Mouse (Mus musculus) right cerebral cortex, postnatal 36 days (tissue): Measurements from ENCODE around the gene Hist1h4d.
A peak's percentile ranks its signal among the peaks of the same experiment; 100 is the strongest.
"Not testable (repeated sequence)": the region's sequence is repeated elsewhere in the genome, so short reads cannot be mapped to it uniquely, and the experiment has no call there.

ENCODE experiments used
- DNase-seq, 2 experiments: peaks; one replicate each; pipeline ENCODE4 v3.0.0; 2022; ENCODE audit warnings: low spot score in 2 of 2, mixed read lengths in 1 of 2

Hist1h4d gene

GRCm38 (mm10) chr13:23573034-23573897, 8.1 kb upstream of the Hist1h4d start:
- DNase-seq: not testable (repeated sequence)

DNA sequence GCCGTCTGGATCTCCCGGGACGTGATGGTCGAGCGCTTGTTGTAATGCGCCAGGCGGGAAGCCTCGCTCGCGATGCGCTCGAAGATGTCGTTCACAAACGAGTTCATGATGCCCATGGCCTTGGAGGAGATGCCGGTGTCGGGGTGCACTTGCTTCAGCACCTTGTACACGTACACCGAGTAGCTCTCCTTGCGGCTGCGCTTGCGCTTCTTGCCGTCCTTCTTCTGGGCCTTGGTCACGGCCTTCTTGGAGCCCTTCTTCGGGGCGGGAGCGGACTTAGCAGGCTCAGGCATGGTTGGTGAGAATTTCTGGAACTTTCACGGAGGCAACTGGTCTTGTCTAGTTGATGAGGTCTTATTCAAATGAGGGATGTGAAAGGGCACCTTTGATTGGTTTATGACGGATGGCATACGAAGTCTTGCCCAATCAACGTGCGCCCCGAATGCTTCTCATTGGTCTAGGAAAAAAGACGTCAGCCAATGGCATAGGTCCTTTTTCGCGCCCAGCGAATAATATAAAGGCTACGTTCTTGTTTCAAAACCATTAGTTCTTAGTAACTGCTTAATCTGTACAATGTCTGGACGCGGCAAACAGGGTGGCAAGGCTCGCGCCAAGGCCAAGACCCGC, 7.4 kb upstream of the Hist1h4d start, which contains the start of the genes Hist1h2bf and Hist1h2ad:
TSS of gene Hist1h2bf (minus strand) at position 299 of the 627 bp plus-strand sequence.
TSS of gene Hist1h2ad (plus strand) at position 484 of the 627 bp plus-strand sequence.
- DNase-seq: peak; percentile 95 to 97

DNA sequence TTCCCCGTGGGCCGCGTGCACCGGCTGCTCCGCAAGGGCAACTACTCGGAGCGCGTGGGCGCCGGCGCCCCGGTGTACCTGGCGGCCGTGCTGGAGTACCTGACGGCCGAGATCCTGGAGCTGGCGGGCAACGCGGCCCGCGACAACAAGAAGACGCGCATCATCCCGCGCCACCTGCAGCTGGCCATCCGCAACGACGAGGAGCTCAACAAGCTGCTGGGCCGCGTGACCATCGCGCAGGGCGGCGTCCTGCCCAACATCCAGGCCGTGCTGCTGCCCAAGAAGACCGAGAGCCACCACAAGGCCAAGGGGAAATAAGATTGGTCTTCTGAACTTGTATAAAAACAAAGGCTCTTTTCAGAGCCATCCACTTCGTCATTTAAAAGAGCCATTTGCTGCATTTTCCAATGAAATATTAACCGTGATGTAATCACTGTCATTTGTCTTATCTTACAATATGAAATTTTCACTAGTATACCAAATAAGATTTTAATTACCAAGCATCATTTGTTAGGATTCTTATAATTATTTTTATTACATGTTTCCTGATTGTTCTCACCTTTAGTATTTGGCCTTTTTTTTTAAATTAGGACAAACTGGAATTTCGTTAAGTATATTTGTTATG, 6.7 kb upstream of the Hist1h4d start:
- not testable (repeated sequence) for DNase-seq

DNA sequence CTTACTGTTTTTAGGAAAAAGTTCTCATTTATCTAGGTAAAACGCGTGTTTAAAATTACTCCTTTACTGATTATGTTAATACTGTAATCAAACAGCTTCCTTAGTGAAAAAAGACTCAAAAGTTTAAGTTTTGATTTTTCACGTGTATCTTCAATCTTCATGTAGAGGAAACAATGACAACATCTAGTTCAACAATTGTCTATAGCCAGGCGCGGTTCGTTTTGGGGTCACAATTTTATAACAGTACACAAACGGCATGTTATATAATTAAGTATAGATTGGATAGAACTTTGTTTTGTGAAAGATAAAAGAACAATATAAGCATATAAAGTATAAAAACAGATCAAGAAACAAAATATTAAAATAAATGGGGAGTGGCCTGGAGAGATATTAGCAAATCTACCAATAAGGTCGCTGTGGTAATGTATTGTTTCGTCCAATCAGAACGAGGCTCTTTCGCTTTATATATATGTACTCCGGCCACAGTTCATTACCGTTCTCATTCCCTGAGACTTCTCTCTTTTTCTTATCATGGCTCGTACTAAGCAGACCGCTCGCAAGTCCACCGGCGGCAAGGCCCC, 6.0 kb upstream of the Hist1h4d start, which contains the start of gene Hist1h3d:
TSS of gene Hist1h3d (plus strand) at position 493 of the 581 bp plus-strand sequence.
- peak in 1 of 2 experiments; percentile 62 for DNase-seq

DNA sequence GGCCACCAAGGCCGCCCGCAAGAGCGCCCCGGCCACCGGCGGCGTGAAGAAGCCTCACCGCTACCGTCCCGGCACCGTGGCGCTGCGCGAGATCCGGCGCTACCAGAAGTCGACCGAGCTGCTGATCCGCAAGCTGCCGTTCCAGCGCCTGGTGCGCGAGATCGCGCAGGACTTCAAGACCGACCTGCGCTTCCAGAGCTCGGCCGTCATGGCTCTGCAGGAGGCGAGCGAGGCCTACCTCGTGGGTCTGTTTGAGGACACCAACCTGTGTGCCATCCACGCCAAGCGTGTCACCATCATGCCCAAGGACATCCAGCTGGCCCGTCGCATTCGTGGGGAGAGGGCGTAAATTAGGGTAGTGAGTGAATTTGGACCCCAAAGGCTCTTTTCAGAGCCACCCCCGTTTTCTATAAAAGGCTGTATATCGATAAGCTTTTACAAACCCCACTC, 5.5 kb upstream of the Hist1h4d start:
- DNase-seq: not testable (repeated sequence)

- no peak for DNase-seq
Observed at GRCm38 (mm10) chr13:23576351-23576881, 5.0 kb upstream of the Hist1h4d start.

- DNase-seq: no peak
Observed at GRCm38 (mm10) chr13:23576906-23577639, 4.3 kb upstream of the Hist1h4d start.

- DNase-seq: no peak
Observed at GRCm38 (mm10) chr13:23577835-23578234, 3.6 kb upstream of the Hist1h4d start.

DNA sequence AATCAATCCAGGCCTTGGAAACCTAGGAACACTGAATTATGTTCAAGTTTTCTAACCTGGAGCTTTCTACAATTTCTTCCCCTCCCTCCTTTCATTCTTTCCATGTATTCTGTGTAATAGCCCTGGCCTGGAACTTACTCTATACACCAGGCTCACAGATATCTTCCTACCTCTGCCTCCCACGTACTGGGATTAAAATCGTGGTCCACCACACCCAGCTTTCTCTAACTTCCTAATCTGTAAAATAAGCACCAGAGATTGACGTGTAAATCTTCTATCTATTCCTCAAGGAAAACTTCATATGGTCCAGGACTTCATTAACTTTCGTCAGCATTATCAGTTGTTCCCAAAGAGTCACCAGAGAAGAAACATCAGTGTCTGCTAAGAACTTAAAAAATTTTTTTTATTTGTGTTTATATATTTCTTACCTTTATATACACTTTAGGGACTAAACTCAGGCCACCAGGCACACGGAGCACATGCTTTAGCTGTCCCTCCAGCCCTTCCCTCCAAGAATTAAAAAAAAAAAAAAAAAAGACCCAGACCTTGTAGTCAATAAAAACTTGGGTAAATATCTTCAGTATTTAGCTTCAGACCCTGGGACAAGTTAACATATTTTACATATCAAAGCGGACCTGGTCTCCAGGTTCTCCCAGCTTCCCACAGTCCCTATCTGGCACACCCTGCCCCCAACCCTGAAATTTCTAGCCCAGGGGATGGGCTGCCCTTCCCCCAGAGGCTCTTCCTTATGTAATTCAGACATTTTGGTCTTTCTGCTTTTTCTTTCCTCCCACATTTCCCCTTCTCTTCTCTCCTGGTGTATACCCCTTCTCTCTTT, 1.0 kb downstream of the Hist1h4d start:
- DNase-seq: no peak

DNA sequence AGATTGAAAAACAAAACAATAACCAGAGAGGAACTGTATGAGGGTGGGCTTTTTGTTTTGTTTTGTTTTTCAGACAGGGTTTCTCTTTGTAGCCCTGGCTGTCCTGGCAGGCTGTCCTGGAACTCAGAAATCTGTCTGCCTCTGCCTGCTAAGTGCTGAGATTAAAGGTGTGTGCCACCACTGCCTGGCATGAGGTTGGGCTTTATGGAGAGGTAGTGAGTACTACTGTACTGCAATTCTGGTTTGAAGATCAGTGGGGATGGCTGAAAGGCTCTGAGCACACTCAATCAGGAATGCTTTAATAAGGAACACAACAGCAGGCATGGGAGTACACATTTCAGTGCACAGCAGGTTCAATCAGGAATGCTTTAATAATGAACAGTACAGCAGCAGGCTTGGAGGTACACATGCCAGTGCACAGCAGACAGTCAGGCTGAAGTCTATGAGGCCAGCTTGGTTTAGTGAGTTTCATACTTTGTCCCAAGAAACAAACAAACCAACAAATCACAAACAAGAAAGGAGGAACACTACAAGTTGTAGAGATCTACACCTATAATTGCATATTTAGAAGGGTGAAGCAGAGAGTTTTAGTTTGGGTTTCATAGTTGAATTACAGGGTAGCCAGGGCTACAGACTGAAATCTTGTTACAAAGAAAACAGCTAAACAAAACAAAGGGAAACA, 2.1 kb downstream of the Hist1h4d start:
- no peak for DNase-seq

DNA sequence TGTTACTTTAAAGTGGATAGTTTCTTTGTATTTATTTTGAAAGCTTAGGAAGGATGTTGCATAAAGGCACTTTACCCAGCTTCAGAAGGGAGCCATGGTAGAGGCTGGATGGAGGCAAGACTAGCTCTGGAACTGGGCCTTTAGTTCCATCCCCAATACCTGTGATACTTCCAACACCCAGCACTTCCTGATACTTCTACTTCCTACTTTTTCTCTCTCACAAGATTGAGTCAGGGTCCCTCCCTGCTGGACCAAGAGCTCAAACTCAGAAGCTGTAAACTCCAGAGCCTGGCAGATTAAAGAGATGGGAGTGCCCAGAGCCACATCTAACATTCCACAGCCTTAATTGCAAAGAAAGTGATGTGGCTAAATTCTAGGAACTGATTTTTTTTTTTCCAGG, 2.9 kb downstream of the Hist1h4d start:
- DNase-seq: no peak

GRCm38 (mm10) chr13:23585029-23585441, 3.6 kb downstream of the Hist1h4d start:
- peak; percentile 48 to 76 for DNase-seq

DNA sequence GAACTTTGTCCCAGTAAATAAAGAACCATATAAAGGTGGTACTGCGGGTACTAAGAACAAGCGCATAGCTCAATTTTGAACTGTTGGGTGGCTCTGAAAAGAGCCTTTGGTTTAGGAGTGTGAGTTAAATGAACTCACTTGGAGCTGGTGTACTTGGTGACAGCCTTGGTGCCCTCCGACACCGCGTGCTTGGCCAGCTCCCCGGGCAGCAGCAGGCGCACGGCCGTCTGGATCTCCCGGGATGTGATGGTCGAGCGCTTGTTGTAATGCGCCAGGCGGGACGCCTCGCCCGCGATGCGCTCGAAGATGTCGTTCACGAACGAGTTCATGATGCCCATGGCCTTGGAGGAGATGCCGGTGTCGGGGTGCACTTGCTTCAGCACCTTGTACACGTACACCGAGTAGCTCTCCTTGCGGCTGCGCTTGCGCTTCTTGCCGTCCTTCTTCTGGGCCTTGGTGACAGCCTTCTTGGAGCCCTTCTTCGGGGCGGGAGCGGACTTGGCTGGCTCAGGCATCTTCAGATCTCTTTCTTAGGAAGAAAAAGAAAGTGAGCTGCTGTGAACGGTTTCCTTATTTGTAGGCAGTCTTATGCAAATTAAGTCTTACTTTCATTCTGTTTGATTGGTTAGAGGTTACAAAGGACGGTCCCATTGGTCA, 4.2 kb downstream of the Hist1h4d start:
- peak; percentile 62 to 74 for DNase-seq

- DNase-seq: no peak
Observed at GRCm38 (mm10) chr13:23586099-23586939, 4.9 kb downstream of the Hist1h4d start.

DNA sequence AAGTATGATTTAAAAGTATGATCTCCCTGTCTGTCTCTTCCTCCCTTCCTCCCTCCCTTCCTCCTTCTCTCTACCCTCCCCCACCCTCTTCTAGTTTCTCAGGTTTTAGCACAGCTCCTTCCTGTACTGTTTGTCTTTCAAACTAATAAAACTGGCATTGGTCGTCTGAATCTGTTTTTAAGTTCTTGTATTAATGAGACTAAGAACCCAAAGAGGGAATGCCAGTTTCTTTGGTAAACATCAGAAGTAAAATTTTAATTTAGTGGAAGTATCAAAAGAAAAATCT, 5.5 kb downstream of the Hist1h4d start:
- no peak for DNase-seq

DNA sequence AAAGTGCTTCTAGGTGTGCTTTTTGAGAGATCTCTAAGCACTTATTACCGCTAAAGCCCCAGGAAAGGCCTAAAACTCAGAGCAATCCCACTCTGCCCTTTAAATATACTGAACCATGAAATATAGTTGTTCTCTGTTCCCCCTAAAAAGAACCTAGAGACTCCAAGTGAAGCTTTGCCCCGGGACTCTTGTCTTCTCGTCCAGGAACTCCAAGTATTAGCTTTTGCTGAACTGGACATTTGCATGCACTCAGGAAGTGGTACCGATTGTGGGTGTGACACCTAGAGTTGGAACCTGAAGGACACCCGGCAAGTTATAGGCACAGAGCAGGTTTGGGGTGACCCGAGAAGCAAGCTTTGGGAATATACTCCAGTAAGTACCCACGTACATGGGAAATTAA, 9.8 kb downstream of the Hist1h4d start:
- no peak for DNase-seq

- not testable (repeated sequence) for DNase-seq
Observed at GRCm38 (mm10) chr13:23591886-23592285, 10.5 kb downstream of the Hist1h4d start.

- DNase-seq: no peak
Observed at GRCm38 (mm10) chr13:23592614-23593013, 11.2 kb downstream of the Hist1h4d start.
